In genomic region chr3:148848366-148848765, GRCm38 (mm10) we compare ENCODE assay signal across 11 mouse cellular contexts.
"Had no signal": no experiment of that assay in that cellular context is flagged by ENCODE, and none has a peak within 500 bp of the region (broad histone marks: within the 10 kb centered on the region; RNA-seq: fewer than 3 reads in every experiment).

No protein-coding gene starts in this region.

- DNase-seq: liver, postnatal 0 days; lung, adult 2 months; lung, postnatal 14 days; lung, postnatal 36 days; midbrain, embryonic 14.5 days; right cerebral cortex, postnatal 14 days; thymus, adult 2 months; thymus, postnatal 25 days; thymus, postnatal 4 days had no signal

- ATAC-seq: liver, postnatal 0 days; lung, postnatal 0 days; midbrain, embryonic 16.5 days had no signal
